Mouse (Mus musculus) MEL (cell line): ENCODE results near the gene Cyp19a1. TPM values are rescaled to one million over a fixed set of nuclear protein-coding genes. Genes with fewer than 3 reads are reported as not detected.

Source experiments
- DNase-seq: peaks from one replicate; pipeline ENCODE4 v3.0.0; 2011; ENCODE audit warnings: low read depth, low spot score
- H3K27ac ChIP-seq: 2 replicates; pipeline ENCODE4 v1.5.1; 2012; ENCODE audit warnings: low read depth, mild to moderate bottlenecking, control low read depth, low read length, moderate library complexity; ENCODE audit not compliant: control insufficient read depth
- H3K27me3 ChIP-seq, 2 experiments: fragments of 150-350 bp in 1 of 2; sonication (generic) in 1 of 2; 2 replicates each; pipeline ENCODE4 v1.6.1; 2012; ENCODE audit warnings: low read length in 2 of 2, mild to moderate bottlenecking in 2 of 2, improper control_type of control experiment in 1 of 2, moderate library complexity in 1 of 2; ENCODE audit not compliant: insufficient read depth in 2 of 2, control insufficient read depth in 1 of 2
- H3K36me3 ChIP-seq, 2 experiments: 2 replicates each; pipeline ENCODE4 v1.6.1; 2012 to 2014; ENCODE audit warnings: low read length in 2 of 2, improper control_type of control experiment in 1 of 2, inconsistent platforms in 1 of 2, mild to moderate bottlenecking in 1 of 2; ENCODE audit not compliant: insufficient read depth in 2 of 2, control insufficient read depth in 1 of 2
- H3K4me1 ChIP-seq, 2 experiments: fragments of 150-350 bp in 1 of 2; sonication (generic) in 1 of 2; 2 replicates each; pipeline ENCODE4 v1.6.1; 2012; ENCODE audit warnings: low read length in 2 of 2, improper control_type of control experiment in 1 of 2, mild to moderate bottlenecking in 1 of 2; ENCODE audit not compliant: insufficient read depth in 2 of 2, control insufficient read depth in 1 of 2
- H3K4me3 ChIP-seq, 2 experiments: fragments of 150-350 bp in 1 of 2; sonication (generic) in 1 of 2; 2 replicates each; pipeline ENCODE4 v1.5.1; 2012; ENCODE audit warnings: low read depth in 2 of 2, low read length in 2 of 2, mild to moderate bottlenecking in 2 of 2, moderate library complexity in 2 of 2, control low read depth in 1 of 2, improper control_type of control experiment in 1 of 2; ENCODE audit not compliant: control insufficient read depth in 1 of 2, insufficient read depth in 1 of 2
- H3K79me2 ChIP-seq: 2 replicates; pipeline ENCODE4 v1.6.1; 2012; ENCODE audit warnings: mild to moderate bottlenecking, low read length, moderate library complexity; ENCODE audit not compliant: control insufficient read depth, poor library complexity, insufficient read depth
- H3K9ac ChIP-seq: 2 replicates; pipeline ENCODE4 v1.6.1; 2012; ENCODE audit warnings: low read depth, mild to moderate bottlenecking, control low read depth, low read length, moderate library complexity; ENCODE audit not compliant: control insufficient read depth, poor library complexity, severe bottlenecking
- H3K9me3 ChIP-seq: fragments of 150-350 bp; sonication (generic); replicated peaks from 2 replicates; pipeline ENCODE4 v1.6.1; 2012; ENCODE audit warnings: mild to moderate bottlenecking, low read length, improper control_type of control experiment, moderate library complexity; ENCODE audit not compliant: insufficient read depth
- E2F4 ChIP-seq: IDR thresholded peaks from 2 replicates; pipeline ENCODE4 v1.6.1; 2011; ENCODE audit warnings: low read depth, low read length, improper control_type of control experiment, borderline replicate concordance
- ELF1 ChIP-seq: IDR thresholded peaks from 2 replicates; pipeline ENCODE4 v1.6.1; 2014; ENCODE audit warnings: low read depth, mild to moderate bottlenecking, inconsistent platforms, low read length, improper control_type of control experiment, moderate library complexity
- EP300 ChIP-seq, 2 experiments: IDR thresholded peaks; 2 replicates each; pipeline ENCODE4 v1.6.1; 2011; ENCODE audit warnings: improper control_type of control experiment in 2 of 2, low read length in 2 of 2, low read depth in 1 of 2, mild to moderate bottlenecking in 1 of 2
- GABPA ChIP-seq: IDR thresholded peaks from 2 replicates; pipeline ENCODE4 v1.6.1; 2012; ENCODE audit warnings: low read depth, mild to moderate bottlenecking, inconsistent platforms, low read length, improper control_type of control experiment, moderate library complexity
- GATA1 ChIP-seq: IDR thresholded peaks from 2 replicates; pipeline ENCODE4 v1.6.1; 2011; ENCODE audit warnings: low read depth, low read length, improper control_type of control experiment
- JUND ChIP-seq: IDR thresholded peaks from 2 replicates; pipeline ENCODE4 v1.6.1; 2011; ENCODE audit warnings: low read depth, mild to moderate bottlenecking, improper control_type of control experiment, low read length
- KAT2A ChIP-seq: conservative IDR thresholded peaks from 2 replicates; pipeline ENCODE4 v1.6.1; 2012; ENCODE audit warnings: low read depth, low read length, improper control_type of control experiment, inconsistent platforms
- MAFK ChIP-seq: IDR thresholded peaks from 2 replicates; pipeline ENCODE4 v1.6.1; 2011; ENCODE audit warnings: low read depth, mild to moderate bottlenecking, low read length, improper control_type of control experiment, borderline replicate concordance
- MAZ ChIP-seq: IDR thresholded peaks from 2 replicates; pipeline ENCODE4 v1.6.1; 2012; ENCODE audit warnings: low read depth, mild to moderate bottlenecking, inconsistent platforms, low read length, improper control_type of control experiment
- MEF2A ChIP-seq: IDR thresholded peaks from 2 replicates; pipeline ENCODE4 v1.6.1; 2014; ENCODE audit warnings: low read depth, mild to moderate bottlenecking, inconsistent platforms, low read length, improper control_type of control experiment; ENCODE audit not compliant: poor library complexity, insufficient replicate concordance, severe bottlenecking; ENCODE audit errors: extremely low read depth
- MXI1 ChIP-seq: IDR thresholded peaks from 2 replicates; pipeline ENCODE4 v1.6.1; 2011; ENCODE audit warnings: mild to moderate bottlenecking, low read depth, low read length, improper control_type of control experiment
- MYB ChIP-seq: IDR thresholded peaks from 2 replicates; pipeline ENCODE4 v1.6.1; 2011; ENCODE audit warnings: mild to moderate bottlenecking, low read depth, low read length, improper control_type of control experiment
- MYC ChIP-seq: IDR thresholded peaks from 2 replicates; pipeline ENCODE4 v1.6.1; 2011; ENCODE audit warnings: low read depth, mild to moderate bottlenecking, low read length, improper control_type of control experiment, moderate library complexity
- POLR2A ChIP-seq, 2 experiments: IDR thresholded peaks; 2 replicates each; pipeline ENCODE4 v1.6.1; 2011 to 2012; ENCODE audit warnings: low read length in 2 of 2, mild to moderate bottlenecking in 2 of 2, control low read depth in 1 of 2, improper control_type of control experiment in 1 of 2, low read depth in 1 of 2, moderate library complexity in 1 of 2; ENCODE audit not compliant: control insufficient read depth in 1 of 2, insufficient read depth in 1 of 2, poor library complexity in 1 of 2
- POLR2AphosphoS2 ChIP-seq: IDR thresholded peaks from 2 replicates; pipeline ENCODE4 v1.6.1; 2011; ENCODE audit warnings: low read length, improper control_type of control experiment
- POLR2AphosphoS5 ChIP-seq: IDR thresholded peaks from 2 replicates; pipeline ENCODE4 v1.6.1; 2012; ENCODE audit warnings: low read depth, borderline replicate concordance, mild to moderate bottlenecking, inconsistent platforms, low read length, moderate library complexity, mixed read lengths
- RCOR1 ChIP-seq: IDR thresholded peaks from 2 replicates; pipeline ENCODE4 v1.6.1; 2012; ENCODE audit warnings: low read depth, mild to moderate bottlenecking, inconsistent platforms, low read length, improper control_type of control experiment
- SMC3 ChIP-seq: IDR thresholded peaks from 2 replicates; pipeline ENCODE4 v1.6.1; 2011; ENCODE audit warnings: low read depth, low read length, improper control_type of control experiment
- USF1 ChIP-seq: IDR thresholded peaks from 2 replicates; pipeline ENCODE4 v1.6.1; 2014; ENCODE audit warnings: low read depth, mild to moderate bottlenecking, inconsistent platforms, low read length, improper control_type of control experiment, moderate library complexity
- USF2 ChIP-seq, 2 experiments: IDR thresholded peaks; 2 replicates each; pipeline ENCODE4 v1.6.1; 2011 to 2012; ENCODE audit warnings: improper control_type of control experiment in 2 of 2, low read length in 2 of 2, borderline replicate concordance in 1 of 2, inconsistent platforms in 1 of 2, low read depth in 1 of 2, mild to moderate bottlenecking in 1 of 2; ENCODE audit not compliant: insufficient read depth in 1 of 2
- ZKSCAN1 ChIP-seq: IDR thresholded peaks from 2 replicates; pipeline ENCODE4 v1.6.1; 2012; ENCODE audit warnings: low read depth, mild to moderate bottlenecking, inconsistent platforms, low read length, improper control_type of control experiment, moderate library complexity
- ZNF384 ChIP-seq: IDR thresholded peaks from 2 replicates; pipeline ENCODE4 v1.6.1; 2012; ENCODE audit warnings: low read depth, mild to moderate bottlenecking, inconsistent platforms, low read length, improper control_type of control experiment
- polyA plus RNA-seq, 2 experiments: library from polyadenylated mRNA; stranded (reverse) in 1 of 2; unstranded in 1 of 2; fragments of >175 nt in 1 of 2; fragments of >200 nt in 1 of 2; gene quantifications; 2 replicates each; pipeline versions ENCODE4 v1.2.1 to v1.2.4; 2012; ENCODE audit warnings: low replicate concordance in 2 of 2, low read depth in 1 of 2; ENCODE audit not compliant: insufficient read length in 2 of 2, insufficient read depth in 1 of 2, missing spikeins in 1 of 2
- total RNA-seq: library from RNA; depleted of rRNA; stranded (reverse); fragments of 300-350 nt; gene quantifications from 2 replicates; pipeline ENCODE4 v1.2.3, GENCODE M21; 2012

Gene Cyp19a1
- total and polyA plus RNA-seq, 3 experiments, result not detected

- DNase-seq, result no peak
- no peak overlapping the region for H3K4me3 ChIP-seq
- H3K79me2 ChIP-seq, result no peaks in the 10 kb centered on the region
- H3K27ac ChIP-seq, result no peak overlapping the region
- no peak overlapping the region for H3K9ac ChIP-seq
- no peaks in the 10 kb centered on the region; a peak in 1 of 4 replicates for H3K27me3 ChIP-seq
- no peak for TF ChIP-seq POLR2AphosphoS2
- no peak for TF ChIP-seq KAT2A
- TF ChIP-seq ELF1, result no peak
- TF ChIP-seq E2F4, result no peak
- TF ChIP-seq MAFK, result no peak
- no peak for TF ChIP-seq USF2 (IDR thresholded peaks at IDR 0.05; ENCODE audit: borderline replicate concordance in 1 of 2, insufficient read depth in 1 of 2, low read depth in 1 of 2, low read length in 2 of 2)
- no peak for TF ChIP-seq USF1
- no peak for TF ChIP-seq JUND
- TF ChIP-seq POLR2AphosphoS5, result no peak
- no peak for TF ChIP-seq ZKSCAN1
- TF ChIP-seq MYC, result no peak
- no peak for TF ChIP-seq MEF2A
- no peak for TF ChIP-seq POLR2A (IDR thresholded peaks at IDR 0.05; ENCODE audit: control insufficient read depth in 1 of 2, insufficient read depth in 1 of 2, low read depth in 1 of 2, low read length in 2 of 2, poor library complexity in 1 of 2)
- TF ChIP-seq MYB, result no peak
- TF ChIP-seq SMC3, result no peak
- no peaks in the 10 kb centered on the region for H3K36me3 ChIP-seq
- H3K9me3 ChIP-seq, result no peaks in the 10 kb centered on the region
- H3K4me1 ChIP-seq, result no peaks in the 10 kb centered on the region
Measured at GRCm38 (mm10) chr9:54227580-54227979, 40.3 kb downstream of the Cyp19a1 start.

- Histone ChIP-seq H3K36me3 (no peaks in the 10 kb centered on the region), H3K27me3 (no peaks in the 10 kb centered on the region; a peak in 1 of 4 replicates), H3K9ac (no peak overlapping the region), H3K27ac (no peak overlapping the region), H3K9me3 (no peaks in the 10 kb centered on the region), H3K79me2 (no peaks in the 10 kb centered on the region), H3K4me3 (no peak overlapping the region), H3K4me1 (no peaks in the 10 kb centered on the region)
- no peak for TF ChIP-seq POLR2AphosphoS5
- TF ChIP-seq SMC3, result no peak
- no peak for TF ChIP-seq ZKSCAN1
- TF ChIP-seq GABPA, result no peak
- TF ChIP-seq MXI1, result no peak
- no peak for TF ChIP-seq ZNF384
- no peak for TF ChIP-seq ELF1
- TF ChIP-seq EP300 (IDR thresholded peaks at IDR 0.05; ENCODE audit: low read depth in 1 of 2, low read length in 2 of 2), result no peak
- no peak for TF ChIP-seq GATA1
- TF ChIP-seq USF2 (IDR thresholded peaks at IDR 0.05; ENCODE audit: borderline replicate concordance in 1 of 2, insufficient read depth in 1 of 2, low read depth in 1 of 2, low read length in 2 of 2), result no peak
- no peak for TF ChIP-seq POLR2AphosphoS2
- TF ChIP-seq RCOR1, result no peak
- no peak for TF ChIP-seq MAZ
- no peak for DNase-seq
Measured at GRCm38 (mm10) chr9:54216511-54216910, 51.4 kb downstream of the Cyp19a1 start.
